Comparison of ENCODE assay signal across 22 mouse cellular contexts in the genomic region with DNA sequence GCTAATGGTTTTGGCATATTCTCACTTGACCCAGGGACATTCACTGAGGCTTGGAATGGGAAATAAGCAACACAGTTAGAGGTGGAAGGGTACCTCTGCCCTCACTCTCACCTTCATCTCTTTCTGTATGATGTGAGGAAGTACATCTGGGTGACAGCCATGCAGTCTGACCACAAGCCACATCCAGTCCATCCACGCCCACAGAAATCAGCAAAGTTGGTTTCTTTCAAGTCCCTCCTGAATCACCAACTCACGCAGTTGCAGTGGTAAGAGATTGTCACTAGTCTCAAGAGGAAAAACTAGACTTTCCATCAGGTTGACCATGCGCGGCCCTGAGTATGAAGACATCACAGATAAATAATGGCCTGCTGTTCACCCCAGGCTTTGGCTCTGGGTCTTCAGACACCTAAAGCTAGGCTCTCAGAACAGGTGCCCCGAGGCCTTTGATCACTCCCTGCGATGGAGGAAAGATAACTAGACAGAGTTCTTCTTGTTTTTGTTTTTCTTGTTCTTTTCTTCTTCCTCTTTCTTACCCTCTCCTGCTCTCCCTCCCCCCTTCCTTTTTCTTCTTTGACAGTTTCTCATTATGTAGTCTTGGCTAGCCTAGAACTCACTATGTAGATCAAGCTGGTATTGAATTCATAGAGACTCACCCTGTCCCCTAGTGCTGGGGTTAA. TPM values are rescaled to one million over a fixed set of nuclear protein-coding genes. Genes with fewer than 3 reads are reported as not detected.
DNase-seq lines count a peak whose midpoint lies in the region; ATAC-seq and TF ChIP-seq lines count a peak whose summit lies in the region.
"Had no signal": no experiment of that assay in that cellular context is flagged by ENCODE, and none has a peak within 500 bp of the region (broad histone marks: within the 10 kb centered on the region; RNA-seq: fewer than 3 reads in every experiment).

No protein-coding gene starts in this region.

- TF ChIP-seq RAD21 in CH12.LX (IDR thresholded peaks at IDR 0.05; ENCODE audit: low read depth, low read length) = no peak

- peak; percentile 89 for ATAC-seq in inflammation-experienced regulatory T-cells, adult 6 months
- ATAC-seq in hindbrain, postnatal 0 days = no peak
- no peak for ATAC-seq in hindbrain, embryonic 14.5 days (ENCODE audit: low FRiP score)
- ATAC-seq: forebrain, postnatal 0 days had no signal

- TF ChIP-seq EP300 in CH12.LX (IDR thresholded peaks at IDR 0.05; ENCODE audit: low read length) = no peak

- no peaks in the 10 kb centered on the region for H3K36me3 ChIP-seq in CH12.LX (replicated peaks in 1 of 2; ENCODE audit: control insufficient read depth in 1 of 2, insufficient read depth in 1 of 2, low read length in 1 of 2)
- H3K36me3 ChIP-seq in hindbrain, postnatal 0 days (ENCODE audit: insufficient read depth, low read length) = no peaks in the 10 kb centered on the region
- no peaks in the 10 kb centered on the region for H3K36me3 ChIP-seq in hindbrain, embryonic 14.5 days (replicated peaks; ENCODE audit: control insufficient read depth, insufficient read depth)
- H3K36me3 ChIP-seq: embryonic facial prominence, embryonic 13.5 days; hindbrain, embryonic 15.5 days; liver, embryonic 15.5 days; neural tube, embryonic 12.5 days had no signal

- H3K4me3 ChIP-seq in CH12.LX (replicated peaks in 1 of 3; ENCODE audit: low read depth in 2 of 3, low read length in 2 of 3, poor library complexity in 1 of 3) = no peak overlapping the region
- H3K4me3 ChIP-seq in hindbrain, postnatal 0 days (ENCODE audit: low read length) = no peak overlapping the region
- H3K4me3 ChIP-seq in hindbrain, embryonic 14.5 days (replicated peaks; ENCODE audit: low read length) = no peak overlapping the region
- H3K4me3 ChIP-seq: embryonic facial prominence, embryonic 13.5 days; gastrocnemius, adult 2 months; hindbrain, embryonic 15.5 days; liver, embryonic 15.5 days; neural tube, embryonic 12.5 days had no signal

- H3K9me3 ChIP-seq in CH12.LX (replicated peaks; ENCODE audit: low read length) = no peaks in the 10 kb centered on the region
- no peaks in the 10 kb centered on the region for H3K9me3 ChIP-seq in hindbrain, postnatal 0 days (ENCODE audit: low read length)
- H3K9me3 ChIP-seq in hindbrain, embryonic 14.5 days (ENCODE audit: control insufficient read depth, low read length) = no peaks in the 10 kb centered on the region
- H3K9me3 ChIP-seq: embryonic facial prominence, embryonic 13.5 days; hindbrain, embryonic 15.5 days; liver, embryonic 15.5 days; neural tube, embryonic 12.5 days had no signal

- DNase-seq in thymus, postnatal 14 days = peak; percentile 6
- no peak for DNase-seq in thymus, postnatal 10 days (ENCODE audit: low spot score in 2 of 2)
- DNase-seq in CH12.LX (ENCODE audit: extremely low read depth) = peak; percentile 67
- no peak for DNase-seq in kidney, adult 11 months
- DNase-seq in hindbrain, postnatal 0 days (ENCODE audit: low spot score) = no peak
- no peak for DNase-seq in hindbrain, embryonic 14.5 days (ENCODE audit: low spot score)
- DNase-seq: adrenal gland, postnatal 25 days; cerebellum, adult 9-10 months; forebrain, postnatal 0 days; gastrocnemius, adult 2 months; heart, adult 18-20 months; kidney, adult 8-10 months; kidney, postnatal 25 days; layer of hippocampus, adult 9-11 months; lung, postnatal 10 days; right cerebral cortex, postnatal 14 days; thymus, adult 18-20 months had no signal

- H3K9ac ChIP-seq in CH12.LX (ENCODE audit: insufficient read depth, low read depth) = no peak overlapping the region
- no peak overlapping the region for H3K9ac ChIP-seq in hindbrain, postnatal 0 days (replicated peaks; ENCODE audit: low read length)
- no peak overlapping the region for H3K9ac ChIP-seq in hindbrain, embryonic 14.5 days
- H3K9ac ChIP-seq: embryonic facial prominence, embryonic 13.5 days; forebrain, postnatal 0 days; hindbrain, embryonic 15.5 days; liver, embryonic 15.5 days; neural tube, embryonic 12.5 days had no signal

- in situ Hi-C loops in CH12.LX (cut with MboI; ENCODE audit: low pct_ligation_motif_present, low pct_unique_long_range_greater_than_20kb, low sequenced_read_pairs) = no loop called here

- H3K4me2 ChIP-seq in CH12.LX (ENCODE audit: insufficient read depth, low read depth, poor library complexity, severe bottlenecking) = peak overlapping the region; percentile 50
- H3K4me2 ChIP-seq in hindbrain, postnatal 0 days (ENCODE audit: low read depth, low read length) = no peak overlapping the region
- no peak overlapping the region for H3K4me2 ChIP-seq in hindbrain, embryonic 14.5 days (replicated peaks)
- H3K4me2 ChIP-seq: embryonic facial prominence, embryonic 13.5 days; hindbrain, embryonic 15.5 days; liver, embryonic 15.5 days; neural tube, embryonic 12.5 days had no signal

- 89% methylated on average over 6 of the region's 6 CpGs for WGBS in hindbrain, postnatal 0 days
- WGBS in hindbrain, embryonic 14.5 days = 90% methylated on average over 6 of the region's 6 CpGs

- no peak overlapping the region for H3K27ac ChIP-seq in CH12.LX (ENCODE audit: insufficient read depth, low read depth)
- no peak overlapping the region for H3K27ac ChIP-seq in hindbrain, postnatal 0 days
- H3K27ac ChIP-seq in hindbrain, embryonic 14.5 days = no peak overlapping the region
- H3K27ac ChIP-seq: embryonic facial prominence, embryonic 13.5 days; gastrocnemius, adult 2 months; hindbrain, embryonic 15.5 days; liver, embryonic 15.5 days; neural tube, embryonic 12.5 days had no signal

- dilution Hi-C loops in CH12.LX (cut with MboI; ENCODE audit: extremely low pct_ligation_motif_present, extremely low pct_unique_long_range_greater_than_20kb, low sequenced_read_pairs) = no loop called here

- H3K27me3 ChIP-seq in CH12.LX (replicated peaks) = no peaks in the 10 kb centered on the region
- H3K27me3 ChIP-seq in hindbrain, postnatal 0 days (ENCODE audit: insufficient read depth, low read length) = no peaks in the 10 kb centered on the region
- no peaks in the 10 kb centered on the region for H3K27me3 ChIP-seq in hindbrain, embryonic 14.5 days (ENCODE audit: control insufficient read depth, insufficient read depth, low read length)
- H3K27me3 ChIP-seq: embryonic facial prominence, embryonic 13.5 days; hindbrain, embryonic 15.5 days; liver, embryonic 15.5 days; neural tube, embryonic 12.5 days had no signal

- no peak for TF ChIP-seq POLR2A in CH12.LX (IDR thresholded peaks at IDR 0.05; ENCODE audit: low read depth, low read length)

- H3K79me2 ChIP-seq in CH12.LX (replicated peaks; ENCODE audit: control insufficient read depth, extremely low read depth, insufficient read depth, poor library complexity, severe bottlenecking) = no peaks in the 10 kb centered on the region

- peaks cover 2 to 32% of the 10 kb centered on the region in 2 experiments; a peak in 3 of 4 replicates for H3K4me1 ChIP-seq in CH12.LX (ENCODE audit: control insufficient read depth in 1 of 2, insufficient read depth in 2 of 2)
- H3K4me1 ChIP-seq in hindbrain, postnatal 0 days (ENCODE audit: insufficient read depth, low read length) = no peaks in the 10 kb centered on the region
- H3K4me1 ChIP-seq in hindbrain, embryonic 14.5 days (replicated peaks; ENCODE audit: control insufficient read depth, insufficient read depth, low read length) = no peaks in the 10 kb centered on the region
- H3K4me1 ChIP-seq: embryonic facial prominence, embryonic 13.5 days; hindbrain, embryonic 15.5 days; liver, embryonic 15.5 days; neural tube, embryonic 12.5 days had no signal

- no peak for TF ChIP-seq CTCF in CH12.LX (conservative IDR thresholded peaks at IDR 0.05 in 1 of 2, IDR thresholded peaks at IDR 0.05 in 1 of 2; ENCODE audit: low read depth in 2 of 2, low read length in 2 of 2)
- no peak for TF ChIP-seq CTCF in hindbrain, postnatal 0 days (IDR thresholded peaks at IDR 0.05; ENCODE audit: low read depth)

TF ChIP-seq in CH12.LX, 34 proteins besides CTCF, POLR2A, EP300 and RAD21:
- no peak for TF ChIP-seq NELFE (IDR thresholded peaks at IDR 0.05; ENCODE audit: low read depth, low read length)
- TF ChIP-seq BHLHE40 (IDR thresholded peaks at IDR 0.05; ENCODE audit: low read depth, low read length) = 0 out of 2 replicates have a peak, but pooled peaks have one; percentile 5
- no peak for TF ChIP-seq SMC3 (IDR thresholded peaks at IDR 0.05; ENCODE audit: low read depth, low read length)
- no peak for TF ChIP-seq ZMIZ1 (IDR thresholded peaks at IDR 0.05; ENCODE audit: low read depth, low read length)
- TF ChIP-seq CHD1 (IDR thresholded peaks at IDR 0.05; ENCODE audit: low read depth, low read length) = no peak
- TF ChIP-seq ZKSCAN1 (IDR thresholded peaks at IDR 0.05; ENCODE audit: borderline replicate concordance, low read depth, low read length) = no peak
- TF ChIP-seq NRF1 (IDR thresholded peaks at IDR 0.05; ENCODE audit: low read depth, low read length) = peak; percentile 24; the same call in 1 of the 2 replicates
- no peak for TF ChIP-seq POLR2AphosphoS2 (IDR thresholded peaks at IDR 0.05; ENCODE audit: low read depth, low read length)
- no peak for TF ChIP-seq E2F4 (IDR thresholded peaks at IDR 0.05; ENCODE audit: insufficient replicate concordance, low read depth, low read length)
- no peak for TF ChIP-seq HCFC1 (IDR thresholded peaks at IDR 0.05; ENCODE audit: low read depth, low read length)
- TF ChIP-seq ELF1 (IDR thresholded peaks at IDR 0.05; ENCODE audit: low read depth, low read length) = no peak
- no peak for TF ChIP-seq USF1 (IDR thresholded peaks at IDR 0.05; ENCODE audit: low read depth, low read length)
- no peak for TF ChIP-seq ZC3H11A (IDR thresholded peaks at IDR 0.05; ENCODE audit: low read depth, low read length)

RNA-seq across cellular contexts. Expression of gene 3425401B19Rik, which starts 31.8 kb away (rescaled TPM):
- total RNA-seq in CH12.LX (2012; rRNA removed) (0.04 TPM in 2 replicates), CH12.LX (2014; rRNA removed) (0.04 and 0.05 TPM in 2 replicates)
- 0.55 and 0.67 TPM in 2 replicates for polyA plus RNA-seq in CH12.LX (2012; ENCODE audit: insufficient read length, low read depth)
- under 1 TPM in 1 of 3 experiments, not detected in 2; 0.08 TPM for polyA plus RNA-seq in inflammation-experienced regulatory T-cells, adult 6 months (2017; shearing (Covaris generic))
- total RNA-seq in hindbrain, postnatal 0 days (2014; rRNA removed) = 0.21 TPM in 1 of 2 replicates, not detected in the other
- polyA plus RNA-seq in hindbrain, postnatal 0 days (2015; fragmentation: Nextera tagmentation; extraction: Ambion mirVana) = 0.06 and 0.08 TPM in 2 replicates
- polyA plus RNA-seq in hindbrain, embryonic 14.5 days (2014; fragmentation: Nextera tagmentation; extraction: Ambion mirVana) = 0.04 and 0.17 TPM in 2 replicates
- total RNA-seq: forebrain, postnatal 0 days had no signal
- polyA plus RNA-seq: forebrain, postnatal 0 days had no signal

Comparison
In these comparisons a context has a peak if more than half of its experiments do, and no peak if none do; other contexts are left out.
1. DNase-seq: peak in thymus, postnatal 14 days (single experiment) and CH12.LX (single experiment); none in thymus, postnatal 10 days (0 of 2), kidney, adult 11 months (single experiment), hindbrain, postnatal 0 days (single experiment) and hindbrain, embryonic 14.5 days (single experiment).